Mouse (Mus musculus) bone marrow macrophage, adult 2 months (primary cell): ENCODE data around the gene Zbtb16. TPM values are rescaled to one million over a fixed set of nuclear protein-coding genes. Genes with fewer than 3 reads are reported as not detected.
A peak's percentile ranks its signal among the peaks of the same experiment; 100 is the strongest.

Source experiments
- H3K27ac ChIP-seq: 2 replicates; pipeline ENCODE4 v1.5.1; 2012; ENCODE audit warnings: low read depth, low read length; ENCODE audit not compliant: insufficient read depth
- H3K4me1 ChIP-seq: 2 replicates; pipeline ENCODE4 v1.6.1; 2012; ENCODE audit warnings: low read length; ENCODE audit not compliant: control insufficient read depth, insufficient read depth
- H3K4me3 ChIP-seq: 2 replicates; pipeline ENCODE4 v1.5.1; 2012; ENCODE audit warnings: mild to moderate bottlenecking, low read length, moderate library complexity; ENCODE audit not compliant: insufficient read depth
- CTCF ChIP-seq: IDR thresholded peaks from 2 replicates; pipeline ENCODE4 v1.5.1; 2012; ENCODE audit warnings: low read depth, mild to moderate bottlenecking, low read length, moderate library complexity
- POLR2A ChIP-seq: IDR thresholded peaks from 2 replicates; pipeline ENCODE4 v1.6.1; 2012; ENCODE audit warnings: mild to moderate bottlenecking, low read depth, low read length, borderline replicate concordance
- polyA plus RNA-seq: library from polyadenylated mRNA; stranded (reverse); fragments of >200 nt; gene quantifications from 2 replicates; pipeline ENCODE4 v1.2.4, GENCODE M21; 2012; ENCODE audit not compliant: missing spikeins, insufficient read depth, insufficient read length

The Zbtb16 gene
- polyA plus RNA-seq, 1 experiment, result 2.9 TPM

DNA sequence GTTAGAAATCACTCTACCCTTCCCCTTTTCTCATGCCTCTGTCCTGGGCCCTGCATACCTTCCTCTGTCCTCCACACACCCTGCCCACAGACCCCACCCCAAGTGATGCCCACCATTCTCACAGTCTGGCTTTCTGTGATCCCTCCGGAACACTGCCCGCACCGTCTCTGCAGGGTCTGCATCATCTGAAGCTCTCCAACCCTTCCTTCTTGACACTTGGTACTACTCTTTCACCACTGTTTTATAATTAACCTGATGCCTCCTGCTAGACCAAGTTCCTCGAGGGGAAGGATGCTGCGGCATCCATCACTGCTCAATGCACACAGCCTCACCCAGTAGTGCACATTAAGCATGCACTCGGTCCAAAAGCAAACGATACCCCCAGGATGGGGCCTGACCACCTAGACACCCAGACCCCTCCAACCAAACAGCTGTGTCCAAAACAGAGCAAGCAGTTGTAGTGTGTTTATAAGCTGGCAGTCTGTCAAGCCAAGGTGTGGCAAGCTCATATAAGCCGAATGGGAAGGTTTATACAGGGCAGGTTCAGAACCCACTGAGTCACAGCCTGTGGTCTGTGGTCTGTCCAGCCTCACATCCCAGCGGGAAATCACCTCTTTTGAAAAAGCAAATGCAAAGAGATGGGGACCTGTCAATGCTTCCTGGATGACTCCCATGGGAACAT, 97.1 kb downstream of the Zbtb16 start:
- TF ChIP-seq CTCF (no peak), POLR2A (no peak)
- Histone ChIP-seq H3K27ac (no peak overlapping the region), H3K4me1 (peaks cover 12% of the 10 kb centered on the region), H3K4me3 (no peak overlapping the region)

DNA sequence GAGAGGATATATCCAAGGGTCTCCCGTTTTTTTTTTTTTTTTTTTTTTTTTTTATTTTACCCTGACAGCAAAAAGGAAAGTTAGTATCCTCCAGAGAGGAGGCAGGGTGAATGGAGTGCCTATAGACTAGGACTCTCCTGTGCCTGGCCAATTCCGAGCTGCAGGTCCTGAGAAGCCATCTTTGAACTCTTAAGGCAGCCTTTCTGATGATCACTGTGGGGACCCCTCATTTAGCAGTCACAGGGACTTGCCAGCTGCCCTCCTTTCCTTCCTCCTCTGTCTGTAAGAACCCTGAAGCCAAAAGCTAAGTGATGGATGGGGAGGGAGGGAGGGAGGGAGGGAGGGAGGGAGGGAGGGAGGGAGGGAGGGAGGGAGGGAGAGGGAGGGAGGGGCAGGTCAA, 98.1 kb downstream of the Zbtb16 start:
- peaks cover 14% of the 10 kb centered on the region for H3K4me1 ChIP-seq
- H3K4me3 ChIP-seq, result no peak overlapping the region
- H3K27ac ChIP-seq, result no peak overlapping the region
- no peak for TF ChIP-seq CTCF
- no peak for TF ChIP-seq POLR2A

DNA sequence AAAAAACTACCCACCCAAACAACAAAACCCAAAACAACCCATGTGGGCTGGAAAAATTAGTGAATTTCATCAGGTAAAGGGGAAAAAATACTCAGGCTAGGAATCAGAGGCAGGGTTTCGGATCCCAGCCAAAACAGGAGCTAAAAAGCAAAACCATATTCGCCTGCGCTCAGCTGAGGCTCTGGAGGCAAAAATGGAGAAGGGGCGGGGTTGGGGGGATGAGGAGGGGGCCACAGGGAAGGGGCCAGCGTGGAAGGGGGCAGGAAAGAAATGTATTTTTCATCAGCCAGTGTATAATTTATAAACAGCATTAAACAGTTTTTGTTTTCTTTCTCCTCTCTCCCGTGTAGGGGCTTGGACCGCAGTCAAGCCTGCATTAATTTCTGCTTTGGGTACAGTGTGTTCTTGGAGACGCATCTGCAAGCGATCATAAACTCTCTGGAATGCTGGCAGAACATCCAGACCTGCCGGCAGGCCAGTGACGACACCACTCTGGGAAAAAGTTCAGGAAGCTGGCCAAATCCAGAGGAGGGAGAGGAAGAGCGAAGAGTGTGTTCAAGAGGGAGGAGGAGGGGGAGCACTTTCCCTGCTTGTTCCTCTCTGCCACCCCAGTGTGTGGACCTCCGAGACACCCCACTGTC, 98.7 kb downstream of the Zbtb16 start:
- peaks cover 14% of the 10 kb centered on the region for H3K4me1 ChIP-seq

DNA sequence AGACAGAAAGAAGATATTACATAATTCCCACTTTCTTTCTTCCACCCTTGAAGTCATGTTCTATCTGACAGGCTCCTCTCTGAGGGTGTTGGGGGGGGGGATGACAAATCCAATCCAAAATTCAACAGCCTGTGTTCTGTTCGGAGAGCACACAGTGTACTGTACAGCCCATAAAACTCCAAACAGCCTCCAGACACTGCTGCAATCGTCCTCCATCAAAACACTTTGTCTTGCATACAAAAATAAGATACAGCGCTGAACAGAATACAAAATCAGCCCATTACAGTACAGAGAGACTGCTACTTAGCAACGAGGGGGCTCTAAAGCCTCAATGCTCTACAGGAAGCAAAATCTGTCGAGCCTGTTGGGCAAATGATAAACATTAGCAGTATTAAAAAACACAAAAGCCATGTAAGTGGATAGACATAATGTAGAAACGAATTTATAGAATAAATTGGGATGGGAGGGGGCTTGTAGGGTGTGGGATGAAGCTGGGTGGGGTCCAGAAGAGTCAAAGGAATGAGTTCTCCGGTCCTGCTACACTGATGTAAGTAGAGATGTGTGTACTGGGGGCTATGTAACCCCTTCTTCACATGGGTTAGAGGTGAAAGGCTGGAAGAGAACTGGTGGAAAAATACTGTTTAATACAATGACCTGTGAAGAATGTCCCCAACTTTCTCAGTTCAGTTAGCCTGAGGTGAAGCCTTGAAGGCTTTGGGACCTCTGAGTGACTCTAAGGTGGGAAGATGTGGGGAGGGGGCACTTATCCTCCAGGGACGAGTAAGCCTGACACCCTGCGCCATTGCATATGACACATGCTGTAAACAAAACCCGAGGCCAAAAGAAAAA, 99.4 kb downstream of the Zbtb16 start:
- H3K4me3 ChIP-seq, result no peak overlapping the region
- peaks cover 14% of the 10 kb centered on the region for H3K4me1 ChIP-seq
- no peak overlapping the region for H3K27ac ChIP-seq
- TF ChIP-seq CTCF (no peak), POLR2A (no peak)

More for the DNA sequence above, 98.7 kb downstream of the Zbtb16 start:
- Histone ChIP-seq H3K4me3 (no peak overlapping the region), H3K27ac (no peak overlapping the region)
- TF ChIP-seq CTCF, result no peak
- TF ChIP-seq POLR2A, result no peak

DNA sequence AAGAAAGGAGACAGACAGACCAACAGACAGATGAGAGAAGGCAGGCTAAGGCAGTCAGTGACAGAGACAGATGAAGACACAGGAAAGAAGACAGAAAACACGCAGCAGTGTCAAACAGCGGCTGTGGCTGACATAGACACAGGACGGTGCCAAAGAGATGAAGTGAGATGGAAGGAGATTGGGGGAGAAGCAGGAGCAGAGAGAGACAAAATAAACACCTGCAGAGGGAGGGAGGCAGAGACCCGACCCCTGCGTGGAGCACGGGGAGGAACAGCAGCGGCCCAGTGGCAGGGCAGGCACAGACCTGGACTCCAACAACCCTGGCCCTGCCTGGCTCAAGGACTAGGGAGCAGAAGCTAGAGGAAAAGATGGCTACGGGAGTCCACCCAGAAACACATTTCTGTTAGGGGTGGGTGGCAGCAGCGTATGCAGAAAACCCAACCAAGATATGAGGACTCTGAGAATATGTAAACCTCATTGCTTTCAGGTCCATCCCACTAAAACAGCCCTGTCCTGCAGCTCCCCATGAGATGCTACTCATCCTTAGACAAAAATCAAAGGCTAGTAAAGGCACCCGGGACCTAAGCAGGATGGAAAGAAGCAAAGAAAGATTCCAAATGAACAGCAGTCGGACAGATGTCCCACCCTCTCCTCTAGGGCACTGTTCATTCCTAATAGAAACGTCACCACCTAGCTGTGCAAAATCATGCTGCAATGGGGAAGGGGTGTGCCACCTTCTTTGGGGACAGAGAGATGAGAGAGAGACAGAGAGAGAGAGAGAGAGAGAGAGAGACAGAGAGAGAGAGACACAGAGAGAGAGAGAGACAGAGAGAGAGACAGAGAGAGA, 100.3 kb downstream of the Zbtb16 start:
- Histone ChIP-seq H3K4me3 (no peak overlapping the region), H3K27ac (no peak overlapping the region), H3K4me1 (peaks cover 12% of the 10 kb centered on the region)
- no peak for TF ChIP-seq POLR2A
- TF ChIP-seq CTCF, result no peak

DNA sequence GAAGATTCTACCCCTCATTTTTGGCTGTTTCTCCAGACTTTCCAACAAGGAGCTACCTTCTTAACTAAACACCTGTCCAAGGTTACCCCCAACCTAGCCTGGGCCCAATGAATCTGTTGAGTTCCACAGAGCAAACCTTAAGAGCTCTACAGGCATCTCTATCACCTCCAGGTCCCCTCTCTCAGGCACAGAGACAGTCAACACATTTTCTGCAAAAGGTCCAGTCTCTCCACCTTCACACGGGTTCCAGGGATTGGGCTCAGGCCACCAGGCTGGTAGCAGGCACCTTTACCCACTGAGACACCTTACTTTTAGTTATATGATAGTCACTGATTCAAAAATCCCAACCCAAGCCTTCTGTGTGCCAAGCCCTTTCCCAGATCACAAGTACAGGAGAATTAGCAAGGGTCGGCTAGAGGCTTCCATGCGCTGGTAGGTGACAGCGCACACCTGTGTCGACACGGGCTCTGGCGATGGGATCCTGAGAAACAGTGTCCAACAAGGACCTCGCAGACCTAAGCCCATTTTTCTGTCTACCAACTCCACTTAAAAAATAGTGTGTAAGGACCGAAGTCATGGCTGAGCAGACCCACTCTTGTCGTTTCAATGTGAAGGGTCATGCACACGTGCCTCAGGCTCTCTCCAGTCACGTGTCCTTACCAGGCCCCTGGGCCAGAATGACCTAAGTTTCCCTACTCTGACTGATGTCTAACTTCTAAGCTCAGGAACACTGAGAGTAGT, 101.1 kb downstream of the Zbtb16 start:
- no peak overlapping the region for H3K4me3 ChIP-seq
- peaks cover 6% of the 10 kb centered on the region for H3K4me1 ChIP-seq
- no peak for TF ChIP-seq POLR2A
- TF ChIP-seq CTCF, result no peak
- no peak overlapping the region for H3K27ac ChIP-seq

DNA sequence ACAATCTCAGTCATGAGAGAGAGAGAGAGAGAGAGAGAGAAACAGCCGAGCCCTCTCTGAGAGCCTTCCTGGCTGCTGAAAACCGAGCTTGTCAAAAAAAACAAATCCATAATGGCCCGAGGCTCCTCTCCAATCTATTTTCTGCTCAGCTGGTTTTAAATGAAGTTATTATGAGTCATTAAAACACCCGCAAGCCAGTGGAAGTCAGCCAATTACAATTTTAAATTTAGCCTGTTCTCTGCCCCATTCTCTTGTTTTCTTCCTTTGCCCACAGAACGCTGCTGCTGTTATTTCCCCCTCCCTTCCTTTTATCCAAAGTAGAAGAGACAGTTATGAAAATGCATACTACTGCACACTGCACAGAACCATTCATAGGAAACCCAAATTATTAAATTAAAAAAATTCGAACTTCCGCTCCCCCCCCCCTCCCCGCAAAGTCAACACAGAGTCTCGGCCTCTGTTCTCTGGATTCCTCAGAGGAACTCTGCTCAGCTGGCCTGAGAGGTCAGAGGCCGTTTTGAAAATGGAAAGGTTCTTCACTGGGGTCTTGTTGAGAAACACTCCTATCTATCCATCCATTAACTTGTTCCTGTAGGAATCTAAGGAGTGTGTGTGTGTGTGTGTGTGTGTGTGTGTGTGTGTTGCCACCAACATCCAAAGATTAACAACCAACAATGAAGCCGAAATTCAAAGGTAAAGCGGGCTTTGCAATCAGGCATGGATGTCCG, 102.0 kb downstream of the Zbtb16 start:
- peak overlapping the region; percentile 20; the same call in 1 of the 2 replicates for H3K4me3 ChIP-seq
- H3K27ac ChIP-seq, result no peak overlapping the region
- TF ChIP-seq POLR2A (no peak), CTCF (no peak)
- H3K4me1 ChIP-seq, result peaks cover 6% of the 10 kb centered on the region

DNA sequence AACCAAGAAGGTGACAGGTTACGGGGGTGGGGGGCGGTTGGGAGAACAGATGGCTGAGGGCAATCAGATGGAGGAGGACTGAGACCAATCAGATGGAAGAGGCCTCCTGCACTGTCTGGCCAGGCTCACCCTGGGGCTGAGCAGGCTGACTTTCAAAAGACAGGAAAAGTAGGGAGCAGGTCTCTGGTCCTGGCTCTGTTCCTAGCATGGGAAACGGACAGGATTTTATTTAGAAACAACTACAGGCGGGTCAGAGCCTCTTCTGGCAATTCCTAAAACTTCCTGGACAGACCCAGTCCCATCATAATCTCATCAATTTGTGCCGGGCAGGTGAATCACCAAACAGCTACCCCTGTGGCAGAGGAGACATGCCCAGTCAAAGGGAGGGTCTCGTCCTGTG, 102.9 kb downstream of the Zbtb16 start:
- H3K4me1 ChIP-seq, result peaks cover 6% of the 10 kb centered on the region

More for the DNA sequence above, 102.9 kb downstream of the Zbtb16 start:
- H3K27ac ChIP-seq, result no peak overlapping the region
- H3K4me3 ChIP-seq, result no peak overlapping the region
- no peak for TF ChIP-seq CTCF
- TF ChIP-seq POLR2A, result no peak
